Mouse (Mus musculus) midbrain, embryonic 13.5 days (tissue): ENCODE results near the gene Frs2. TPM values are rescaled to one million over a fixed set of nuclear protein-coding genes. Genes with fewer than 3 reads are reported as not detected.

ENCODE experiments used
- ATAC-seq: fragments of 200-750 bp; cut with Nextera tagmentation; 2 replicates; pipeline ENCODE4 v1.8.0; 2017; ENCODE audit warnings: mild to moderate bottlenecking, moderate TSS enrichment, moderate library complexity
- H3K27ac ChIP-seq: fragments of 300-500 bp; sonication (generic); 2 replicates; pipeline ENCODE4 v1.5.1; 2015; ENCODE audit warnings: inconsistent platforms, mild to moderate bottlenecking, moderate library complexity
- H3K27me3 ChIP-seq: fragments of 300-500 bp; sonication (generic); 2 replicates; pipeline ENCODE4 v1.6.1; 2015; ENCODE audit warnings: mild to moderate bottlenecking, inconsistent platforms
- H3K36me3 ChIP-seq: fragments of 300-500 bp; sonication (generic); 2 replicates; pipeline ENCODE4 v1.6.1; 2015; ENCODE audit warnings: mild to moderate bottlenecking, inconsistent platforms
- H3K4me1 ChIP-seq: fragments of 300-500 bp; sonication (generic); replicated peaks from 2 replicates; pipeline ENCODE4 v1.6.1; 2015; ENCODE audit warnings: inconsistent platforms
- H3K4me2 ChIP-seq: fragments of 300-500 bp; sonication (generic); replicated peaks from 2 replicates; pipeline ENCODE4 v1.6.1; 2015; ENCODE audit warnings: moderate library complexity, mild to moderate bottlenecking, inconsistent platforms
- H3K4me3 ChIP-seq: fragments of 300-500 bp; sonication (generic); replicated peaks from 2 replicates; pipeline ENCODE4 v1.5.1; 2015; ENCODE audit warnings: mild to moderate bottlenecking, inconsistent platforms
- H3K9ac ChIP-seq: fragments of 300-500 bp; sonication (generic); replicated peaks from 2 replicates; pipeline ENCODE4 v1.6.1; 2015; ENCODE audit warnings: mild to moderate bottlenecking, inconsistent platforms
- H3K9me3 ChIP-seq: fragments of 300-500 bp; sonication (generic); 2 replicates; pipeline ENCODE4 v1.6.1; 2016; ENCODE audit warnings: mild to moderate bottlenecking, inconsistent platforms
- WGBS: fragments of 180-500 bp; shearing (Covaris S2); methylation state at CpG from one replicate; pipeline ENCODE4 v1.1.7; 2015; 5-methylcytosine and 5-hydroxymethylcytosine counted together
- polyA plus RNA-seq: library from polyadenylated mRNA; unstranded; fragments of >200 nt; fragmentation: Nextera tagmentation; extraction: Ambion mirVana; gene quantifications from 2 replicates; pipeline ENCODE4 v1.2.1, GENCODE M21; 2015

The Frs2 gene
- polyA plus RNA-seq, 1 experiment from 2014 or later: 19.0 TPM

DNA sequence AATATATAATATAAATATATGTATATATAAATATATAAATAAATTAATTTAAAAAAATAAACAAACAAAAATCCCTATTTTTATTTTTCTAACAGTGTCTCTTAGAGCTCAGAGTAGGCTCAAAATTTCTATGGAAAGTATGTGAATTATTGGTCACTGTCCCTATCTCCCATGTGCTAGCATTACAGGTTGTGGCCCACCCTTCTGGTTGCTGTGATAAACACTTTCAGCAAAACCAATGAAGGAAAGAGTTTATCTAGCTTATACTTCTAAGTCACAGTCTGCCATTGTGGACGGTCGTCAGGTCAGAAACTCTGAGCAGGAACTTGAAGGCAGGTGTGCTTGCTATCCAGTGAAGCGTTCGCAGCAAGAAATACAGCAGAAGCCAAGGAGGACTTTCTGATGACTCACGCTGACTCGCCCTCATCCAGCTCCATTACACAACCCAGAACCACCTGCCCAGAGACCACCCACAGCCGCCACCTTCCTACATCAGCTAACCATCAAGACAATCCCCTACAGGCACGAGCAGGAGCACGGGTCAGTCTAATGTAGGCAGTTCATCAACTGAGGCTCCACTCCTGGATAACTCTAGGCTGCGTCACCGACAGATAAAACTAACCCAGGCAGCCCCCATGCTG lies 18.6 kb upstream of the Frs2 start:
- Histone ChIP-seq H3K9ac (no peak overlapping the region), H3K4me3 (no peak overlapping the region), H3K36me3 (no peaks in the 10 kb centered on the region), H3K27ac (no peak overlapping the region), H3K4me2 (no peak overlapping the region), H3K27me3 (no peaks in the 10 kb centered on the region), H3K4me1 (no peaks in the 10 kb centered on the region), H3K9me3 (no peaks in the 10 kb centered on the region)
- WGBS: 92% methylated on average over 11 of the region's 11 CpGs
- no peak for ATAC-seq

DNA sequence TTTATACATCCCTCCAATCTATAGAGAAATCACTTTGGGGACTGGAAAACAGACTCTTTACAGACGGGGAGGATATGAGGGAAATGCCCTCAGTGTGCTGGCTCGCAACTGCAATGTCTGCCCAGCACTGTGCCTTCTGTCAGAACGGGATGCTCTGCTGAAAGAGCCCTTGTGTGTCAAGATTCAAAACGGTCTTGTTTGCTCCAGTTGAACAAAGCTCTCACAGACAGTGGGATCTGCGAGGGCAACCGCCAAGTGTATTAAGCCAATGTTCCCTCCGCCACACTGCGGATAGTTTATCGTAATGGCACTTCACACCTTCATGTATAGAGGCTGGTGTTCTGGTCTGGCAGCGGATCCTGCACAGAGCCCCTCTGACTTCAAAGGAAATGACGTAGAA lies 14.3 kb upstream of the Frs2 start:
- Histone ChIP-seq H3K4me3 (no peak overlapping the region), H3K9me3 (no peaks in the 10 kb centered on the region), H3K4me1 (no peaks in the 10 kb centered on the region), H3K27me3 (no peaks in the 10 kb centered on the region), H3K9ac (no peak overlapping the region), H3K27ac (no peak overlapping the region), H3K4me2 (no peak overlapping the region), H3K36me3 (no peaks in the 10 kb centered on the region)
- ATAC-seq: no peak
- WGBS: 70% methylated on average over 11 of the region's 11 CpGs

DNA sequence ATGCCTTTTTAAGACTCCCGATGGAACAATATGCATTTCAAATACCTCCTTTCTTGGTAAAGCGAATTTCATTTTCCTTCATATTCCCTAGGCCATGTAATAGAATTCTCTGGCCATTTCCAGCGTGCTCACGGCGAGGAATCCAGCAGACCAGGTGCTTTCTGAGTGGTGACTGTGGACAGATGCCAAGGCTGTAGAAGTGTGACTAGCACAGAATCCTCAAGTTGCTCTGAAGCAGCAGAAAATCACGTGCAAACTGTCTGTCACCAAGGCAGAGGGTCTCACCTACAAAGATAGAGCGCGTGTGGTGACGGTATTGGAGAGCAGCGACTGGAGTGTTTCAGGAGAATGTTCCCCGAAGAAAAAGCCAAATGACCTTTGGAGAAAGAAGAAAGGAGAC lies 11.8 kb upstream of the Frs2 start:
- WGBS: 85% methylated on average over 11 of the region's 11 CpGs
- no peak overlapping the region for H3K4me2 ChIP-seq
- H3K27ac ChIP-seq: no peak overlapping the region
- no peak overlapping the region for H3K4me3 ChIP-seq
- no peaks in the 10 kb centered on the region for H3K9me3 ChIP-seq
- H3K9ac ChIP-seq: no peak overlapping the region
- ATAC-seq: no peak
- no peaks in the 10 kb centered on the region for H3K4me1 ChIP-seq
- H3K36me3 ChIP-seq: no peaks in the 10 kb centered on the region
- no peaks in the 10 kb centered on the region for H3K27me3 ChIP-seq

DNA sequence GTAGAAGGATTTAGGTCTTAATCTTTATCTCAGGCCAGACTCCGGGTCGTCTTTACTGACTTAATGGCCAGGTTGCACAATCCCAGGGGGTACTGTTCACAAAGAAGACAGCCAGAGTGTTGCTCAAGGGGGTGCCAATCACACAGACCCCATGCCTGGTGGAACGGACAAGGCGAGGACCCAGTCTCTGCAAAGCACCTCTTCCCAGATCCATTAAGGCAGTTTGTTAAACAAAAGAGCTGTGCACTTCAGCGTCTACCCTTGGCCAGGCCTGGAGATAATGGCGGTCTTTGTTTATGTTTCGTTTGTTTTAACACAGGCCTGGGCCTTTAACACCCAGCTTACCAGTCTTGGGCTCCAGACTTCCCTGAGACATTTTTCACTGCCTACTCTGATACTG lies 3.9 kb upstream of the Frs2 start:
- 7% methylated on average over 7 of the region's 7 CpGs for WGBS
- ATAC-seq: no peak

DNA sequence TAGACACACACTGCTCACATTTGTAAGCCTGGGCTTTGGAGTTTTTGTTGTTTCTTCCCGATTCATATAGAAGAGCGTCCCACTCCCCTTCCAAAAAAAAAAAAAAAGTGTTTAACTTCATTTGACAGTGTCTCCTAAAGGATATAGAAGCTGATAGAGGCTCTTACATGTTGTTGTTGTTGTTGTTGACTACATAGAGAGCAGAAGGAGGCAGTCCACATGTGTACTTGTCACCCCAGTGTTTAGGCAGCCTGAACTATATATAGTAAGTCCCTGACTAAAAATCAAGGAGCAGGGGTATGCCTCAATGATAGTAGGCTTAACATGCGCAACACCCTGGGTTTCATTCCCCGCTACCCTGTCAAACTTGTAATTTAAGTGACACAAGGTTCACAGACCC lies 3.3 kb upstream of the Frs2 start:
- Histone ChIP-seq H3K27ac (no peak overlapping the region), H3K4me1 (peaks cover 34% of the 10 kb centered on the region), H3K4me2 (no peak overlapping the region), H3K9me3 (no peaks in the 10 kb centered on the region), H3K4me3 (no peak overlapping the region), H3K36me3 (no peaks in the 10 kb centered on the region), H3K9ac (no peak overlapping the region), H3K27me3 (peaks cover 13% of the 10 kb centered on the region; the same call in 1 of the 2 replicates)
- ATAC-seq: no peak
- WGBS: 31% methylated on average over 4 of the region's 4 CpGs

More for the DNA sequence above, 3.9 kb upstream of the Frs2 start:
- H3K27me3 ChIP-seq: peaks cover 13% of the 10 kb centered on the region; the same call in 1 of the 2 replicates
- no peak overlapping the region for H3K4me2 ChIP-seq
- no peak overlapping the region for H3K9ac ChIP-seq
- H3K9me3 ChIP-seq: no peaks in the 10 kb centered on the region
- no peak overlapping the region for H3K27ac ChIP-seq
- H3K4me3 ChIP-seq: no peak overlapping the region
- no peaks in the 10 kb centered on the region for H3K36me3 ChIP-seq
- H3K4me1 ChIP-seq: peaks cover 30% of the 10 kb centered on the region

DNA sequence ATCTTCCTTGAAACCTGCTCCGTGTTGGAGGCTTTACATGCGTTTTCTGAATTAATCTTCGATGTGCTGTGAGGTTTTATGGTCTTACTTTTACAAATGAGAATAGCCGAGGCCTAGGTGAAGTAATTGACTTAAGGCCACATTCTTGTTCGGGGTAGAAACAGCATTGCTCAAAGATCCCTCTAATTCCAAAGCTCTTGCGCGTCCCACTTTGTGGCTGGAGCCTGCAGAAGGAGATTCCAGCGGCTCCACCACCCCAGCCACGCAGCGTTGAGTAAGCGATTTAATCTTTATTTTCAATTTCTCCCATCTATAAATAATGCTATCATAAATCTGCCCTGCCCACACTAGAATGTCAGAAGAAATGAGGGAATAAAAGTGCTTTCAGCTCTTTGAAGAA lies 2.9 kb upstream of the Frs2 start:
- ATAC-seq: no peak
- Histone ChIP-seq H3K9ac (no peak overlapping the region), H3K4me1 (peaks cover 39% of the 10 kb centered on the region), H3K4me2 (0 out of 2 replicates have a peak overlapping the region, but pooled peaks have one; percentile 19), H3K9me3 (no peaks in the 10 kb centered on the region), H3K36me3 (no peaks in the 10 kb centered on the region), H3K27ac (no peak overlapping the region), H3K27me3 (peaks cover 13% of the 10 kb centered on the region; the same call in 1 of the 2 replicates), H3K4me3 (no peak overlapping the region)
- WGBS: 6% methylated on average over 11 of the region's 11 CpGs

DNA sequence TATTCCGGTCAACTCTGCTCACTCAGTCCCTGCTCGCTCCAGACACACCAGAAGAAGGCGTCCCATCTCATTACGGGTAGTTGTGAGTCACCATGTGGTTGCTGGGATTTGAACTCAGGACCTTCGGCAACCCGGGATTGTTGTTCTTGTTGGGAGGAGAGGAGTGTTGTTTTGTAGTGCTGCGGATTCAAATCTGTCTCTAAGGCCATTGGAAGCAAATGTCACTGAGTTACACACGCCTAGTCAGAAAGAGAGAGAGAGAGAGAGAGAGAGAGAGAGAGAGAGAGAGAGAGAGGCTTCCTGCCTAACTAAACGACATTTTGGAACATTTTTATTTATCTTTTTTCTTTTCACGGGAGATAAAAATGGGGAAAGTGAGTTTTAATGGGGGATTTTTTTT lies 2.4 kb upstream of the Frs2 start:
- H3K36me3 ChIP-seq: no peaks in the 10 kb centered on the region
- H3K9me3 ChIP-seq: no peaks in the 10 kb centered on the region
- no peak overlapping the region for H3K4me2 ChIP-seq
- no peak for ATAC-seq
- no peak overlapping the region for H3K9ac ChIP-seq
- peaks cover 13% of the 10 kb centered on the region; the same call in 1 of the 2 replicates for H3K27me3 ChIP-seq
- H3K4me3 ChIP-seq: no peak overlapping the region
- H3K4me1 ChIP-seq: peaks cover 40% of the 10 kb centered on the region
- 16% methylated on average over 10 of the region's 10 CpGs for WGBS
- H3K27ac ChIP-seq: no peak overlapping the region

DNA sequence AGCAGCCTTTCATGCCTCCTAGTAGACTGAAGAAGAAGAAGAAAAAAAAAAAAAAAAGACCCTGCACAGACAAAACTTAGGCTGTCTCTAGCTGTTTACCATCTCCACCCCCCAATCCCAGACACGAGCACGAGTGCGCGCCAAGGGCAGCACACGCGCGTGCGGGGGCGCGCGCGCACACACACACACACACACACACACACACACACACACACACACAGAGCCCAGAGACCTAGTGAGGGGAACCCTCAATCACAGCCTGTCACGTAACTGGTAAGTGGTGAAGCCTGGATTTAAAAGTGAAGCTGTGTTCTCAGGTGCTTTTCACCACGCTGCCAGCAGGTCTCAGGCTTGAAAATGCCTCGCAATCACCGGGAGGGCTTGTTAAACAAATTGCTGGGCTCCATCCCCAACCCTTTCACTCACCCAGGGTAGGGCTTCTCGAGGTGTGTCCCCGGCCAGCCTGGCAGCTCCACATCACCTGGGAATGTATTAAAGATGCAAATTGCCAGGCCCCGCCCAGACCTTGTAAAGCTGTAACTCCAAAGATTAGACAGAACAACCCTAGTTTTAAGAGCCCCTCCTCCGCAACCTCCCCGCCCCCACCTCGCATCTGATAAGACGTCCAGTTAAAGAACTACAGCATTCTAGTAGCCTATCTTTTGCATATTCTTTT lies 1.7 kb upstream of the Frs2 start:
- Histone ChIP-seq H3K4me2 (peak overlapping the region; percentile 57), H3K4me3 (peak overlapping the region; percentile 32), H3K27ac (no peak overlapping the region), H3K9ac (peak overlapping the region; percentile 53), H3K27me3 (peaks cover 13% of the 10 kb centered on the region; the same call in 1 of the 2 replicates), H3K4me1 (peaks cover 43% of the 10 kb centered on the region), H3K36me3 (no peaks in the 10 kb centered on the region), H3K9me3 (no peaks in the 10 kb centered on the region)
- no peak for ATAC-seq
- WGBS: 2% methylated on average over 23 of the region's 23 CpGs

DNA sequence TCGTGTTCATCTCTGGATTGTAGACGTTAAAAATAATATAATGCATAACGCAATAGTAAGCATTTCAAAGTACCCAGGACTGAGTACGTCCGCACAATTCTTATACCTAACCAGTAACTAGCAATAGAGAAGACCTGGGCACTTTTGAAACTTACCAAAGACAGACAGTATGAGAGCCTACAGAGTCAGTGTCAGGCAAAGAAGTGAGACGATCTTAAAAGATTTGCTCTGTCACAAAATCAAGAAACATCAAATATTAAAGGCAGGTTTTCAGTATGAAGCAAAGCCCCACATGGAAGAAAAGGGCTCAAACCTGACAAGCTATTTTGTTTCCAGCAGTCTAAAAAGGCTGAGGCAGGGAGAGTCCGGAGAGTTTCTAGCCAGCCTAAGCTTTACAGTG lies 907 bp upstream of the Frs2 start:
- H3K9ac ChIP-seq: peak overlapping the region; percentile 98; the same call in 1 of the 2 replicates
- no peak for ATAC-seq
- peaks cover 47% of the 10 kb centered on the region for H3K4me1 ChIP-seq
- H3K36me3 ChIP-seq: no peaks in the 10 kb centered on the region
- peaks cover 13% of the 10 kb centered on the region; the same call in 1 of the 2 replicates for H3K27me3 ChIP-seq
- H3K4me3 ChIP-seq: peak overlapping the region; percentile 98
- no peak overlapping the region for H3K27ac ChIP-seq
- WGBS: 11% methylated on average over 7 of the region's 7 CpGs
- no peaks in the 10 kb centered on the region for H3K9me3 ChIP-seq
- H3K4me2 ChIP-seq: peak overlapping the region; percentile 74

DNA sequence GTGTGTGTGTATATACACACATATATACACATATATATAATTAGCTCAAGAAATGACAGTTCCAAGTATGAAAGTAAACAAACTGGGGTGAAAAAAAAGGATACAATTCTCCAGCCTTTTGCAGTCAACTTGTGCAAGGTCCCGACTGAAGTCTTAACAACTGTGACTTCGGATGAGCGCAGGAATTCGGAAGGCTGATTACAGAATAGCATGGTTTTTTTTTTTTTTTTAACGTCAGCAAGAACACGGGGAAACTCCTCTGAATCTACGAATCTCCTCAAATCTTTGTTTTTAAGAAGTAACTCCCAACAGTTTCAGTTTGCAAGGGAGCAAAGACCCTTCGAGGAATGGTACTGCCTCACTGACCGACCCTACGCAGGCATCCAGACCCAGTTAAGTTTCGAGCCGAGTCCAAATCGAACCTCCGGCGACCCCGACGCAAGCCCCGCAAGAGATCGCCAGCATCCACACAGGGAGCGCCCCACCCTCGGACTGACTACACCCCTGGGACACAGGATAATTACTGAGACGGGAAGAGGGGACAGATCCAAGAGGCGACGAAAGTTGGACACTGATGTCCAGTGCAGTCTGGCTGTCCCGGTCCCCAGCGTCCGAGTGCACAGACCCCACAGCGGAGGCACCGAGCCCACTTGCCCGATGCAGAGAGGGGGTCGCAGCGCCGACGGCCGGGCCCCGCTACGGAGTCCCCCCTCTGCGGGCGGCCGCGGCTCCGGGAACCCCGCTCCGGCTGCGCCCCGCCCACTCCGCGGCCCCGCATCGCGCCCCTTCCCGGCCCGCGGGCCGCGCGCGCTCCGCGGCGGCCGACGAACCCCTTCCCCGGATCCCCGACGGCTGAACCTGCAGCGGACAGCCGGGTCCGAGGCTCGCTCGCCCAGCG lies 622 bp downstream of the Frs2 start:
- Histone ChIP-seq H3K27me3 (peaks cover 13% of the 10 kb centered on the region; the same call in 1 of the 2 replicates), H3K4me3 (peak overlapping the region; percentile 98), H3K9ac (peak overlapping the region; percentile 98), H3K27ac (peak overlapping the region; percentile 91), H3K9me3 (no peaks in the 10 kb centered on the region), H3K36me3 (no peaks in the 10 kb centered on the region), H3K4me1 (peaks cover 47% of the 10 kb centered on the region), H3K4me2 (peak overlapping the region; percentile 74)
- peak; percentile 66 for ATAC-seq
- WGBS: under 1% methylated on average over 70 of the region's 72 CpGs

DNA sequence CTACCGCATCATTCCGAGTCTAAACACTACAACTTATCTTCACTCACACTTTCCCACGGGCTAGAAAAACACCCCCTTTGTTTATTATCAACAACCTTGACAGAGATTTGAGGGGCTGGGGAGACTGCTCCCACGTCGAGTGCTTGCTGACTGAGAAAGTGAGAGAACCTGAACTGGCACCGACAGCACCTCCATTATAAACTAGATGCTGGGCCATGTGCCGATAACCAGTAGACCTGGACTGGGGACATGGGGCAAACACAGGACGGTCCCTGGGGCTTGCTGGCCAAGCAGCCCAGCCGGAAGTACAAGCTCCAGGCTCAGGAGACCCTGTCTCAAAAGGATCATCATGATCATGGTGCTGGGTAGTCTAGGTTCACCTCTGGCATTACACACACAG lies 1.9 kb downstream of the Frs2 start:
- Histone ChIP-seq H3K27me3 (peaks cover 13% of the 10 kb centered on the region; the same call in 1 of the 2 replicates), H3K9me3 (no peaks in the 10 kb centered on the region), H3K4me1 (peaks cover 44% of the 10 kb centered on the region), H3K36me3 (no peaks in the 10 kb centered on the region), H3K9ac (0 out of 2 replicates have a peak overlapping the region, but pooled peaks have one; percentile 14), H3K27ac (no peak overlapping the region), H3K4me2 (peak overlapping the region; percentile 26; the same call in 1 of the 2 replicates), H3K4me3 (no peak overlapping the region)
- ATAC-seq: no peak
- WGBS: 80% methylated on average over 9 of the region's 9 CpGs
